Mouse (Mus musculus): ENCODE measurements around the gene Rhot2.
"Not testable (repeated sequence)": the region's sequence is repeated elsewhere in the genome, so short reads cannot be mapped to it uniquely, and the experiment has no call there.

DNA sequence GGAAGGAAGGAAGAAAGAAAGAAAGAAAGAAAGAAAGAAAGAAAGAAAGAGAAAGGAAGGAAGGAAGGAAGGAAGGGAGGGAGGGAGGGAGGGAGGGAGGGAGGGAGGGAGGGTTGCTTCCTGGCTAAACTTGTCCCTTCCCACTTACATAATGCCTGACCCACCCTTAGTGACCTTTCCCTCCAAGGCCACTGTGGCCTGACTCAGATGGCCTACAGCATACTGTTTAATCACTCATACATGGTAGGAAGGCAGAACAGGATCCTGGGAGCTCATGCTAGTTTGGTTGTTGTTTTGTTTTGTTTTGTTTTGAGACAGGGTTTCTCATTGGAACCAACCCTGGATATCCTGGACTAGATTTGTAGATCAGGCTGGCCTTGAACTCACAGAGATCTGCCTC, 26.9 kb upstream of the Rhot2 start:
- TF ChIP-seq CTCF (IDR thresholded peaks at IDR 0.05; ENCODE audit: borderline replicate concordance, insufficient read depth, low read depth, low read length); POLR2A (IDR thresholded peaks at IDR 0.05; ENCODE audit: borderline replicate concordance, insufficient read depth, low read length): not testable (repeated sequence)
